Mouse (Mus musculus): ENCODE results near the gene Lrrc2. TPM values are rescaled to one million over a fixed set of nuclear protein-coding genes. Genes with fewer than 3 reads are reported as not detected.

Lrrc2 gene
- polyA plus RNA-seq, 1 experiment: not detected

- H3K27ac ChIP-seq (ENCODE audit: insufficient read depth, low read depth, low read length): no peak overlapping the region
- TF ChIP-seq POLR2A (IDR thresholded peaks at IDR 0.05; ENCODE audit: insufficient read depth, low read depth, low read length) (no peak), CTCF (IDR thresholded peaks at IDR 0.05; ENCODE audit: insufficient read depth, low read depth, low read length) (no peak)
- H3K4me3 ChIP-seq (ENCODE audit: insufficient read depth, low read depth, low read length): no peak overlapping the region
- no peaks in the 10 kb centered on the region for H3K4me1 ChIP-seq (ENCODE audit: control insufficient read depth, insufficient read depth, low read length)
- 57% methylated on average over 4 of the region's 4 CpGs for WGBS
These were observed 37.8 kb downstream of the Lrrc2 start for GRCm38 (mm10) chr9:110989141-110989540.

GRCm38 (mm10) chr9:110989543-110989942 is 38.2 kb downstream of the Lrrc2 start:
- no peak overlapping the region for H3K27ac ChIP-seq (ENCODE audit: insufficient read depth, low read depth, low read length)
- no peak for TF ChIP-seq CTCF (IDR thresholded peaks at IDR 0.05; ENCODE audit: insufficient read depth, low read depth, low read length)
- TF ChIP-seq POLR2A (IDR thresholded peaks at IDR 0.05; ENCODE audit: insufficient read depth, low read depth, low read length): no peak
- no peak overlapping the region for H3K4me3 ChIP-seq (ENCODE audit: insufficient read depth, low read depth, low read length)
- 98% methylated on average over 2 of the region's 2 CpGs for WGBS
- no peaks in the 10 kb centered on the region for H3K4me1 ChIP-seq (ENCODE audit: control insufficient read depth, insufficient read depth, low read length)

GRCm38 (mm10) chr9:110990204-110990603 is 38.9 kb downstream of the Lrrc2 start, which contains the start of gene Rtp3:
Rtp3 (minus strand) TSS chr9:110990583.
- TF ChIP-seq POLR2A (IDR thresholded peaks at IDR 0.05; ENCODE audit: insufficient read depth, low read depth, low read length): no peak
- TF ChIP-seq CTCF (IDR thresholded peaks at IDR 0.05; ENCODE audit: insufficient read depth, low read depth, low read length): no peak
- no peaks in the 10 kb centered on the region for H3K4me1 ChIP-seq (ENCODE audit: control insufficient read depth, insufficient read depth, low read length)
- no peak within 1 kb of the TSS for H3K4me3 ChIP-seq (ENCODE audit: insufficient read depth, low read depth, low read length)
- no peak within 1 kb of the TSS for H3K27ac ChIP-seq (ENCODE audit: insufficient read depth, low read depth, low read length)
- 68% methylated on average over 6 of the region's 6 CpGs for WGBS

- Histone ChIP-seq H3K4me1 (ENCODE audit: control insufficient read depth, insufficient read depth, low read length) (no peaks in the 10 kb centered on the region), H3K27ac (ENCODE audit: insufficient read depth, low read depth, low read length) (no peak overlapping the region), H3K4me3 (ENCODE audit: insufficient read depth, low read depth, low read length) (no peak overlapping the region)
- 67% methylated on average over 3 of the region's 3 CpGs for WGBS
- TF ChIP-seq CTCF (IDR thresholded peaks at IDR 0.05; ENCODE audit: insufficient read depth, low read depth, low read length) (no peak), POLR2A (IDR thresholded peaks at IDR 0.05; ENCODE audit: insufficient read depth, low read depth, low read length) (no peak)
These were observed 42.0 kb downstream of the Lrrc2 start for GRCm38 (mm10) chr9:110993281-110993709.

- 9% methylated on average over 13 of the region's 13 CpGs for WGBS
- no peak overlapping the region for H3K27ac ChIP-seq (ENCODE audit: insufficient read depth, low read depth, low read length)
- peak overlapping the region; percentile 54 for H3K4me3 ChIP-seq (ENCODE audit: insufficient read depth, low read depth, low read length)
- H3K4me1 ChIP-seq (ENCODE audit: control insufficient read depth, insufficient read depth, low read length): no peaks in the 10 kb centered on the region
- peak; percentile 29; the same call in 1 of the 2 replicates for TF ChIP-seq POLR2A (IDR thresholded peaks at IDR 0.05; ENCODE audit: insufficient read depth, low read depth, low read length)
- TF ChIP-seq CTCF (IDR thresholded peaks at IDR 0.05; ENCODE audit: insufficient read depth, low read depth, low read length): no peak
These were observed 43.4 kb downstream of the Lrrc2 start for GRCm38 (mm10) chr9:110994716-110995172.

GRCm38 (mm10) chr9:110997245-110997644 is 45.9 kb downstream of the Lrrc2 start:
- no peaks in the 10 kb centered on the region for H3K4me1 ChIP-seq (ENCODE audit: control insufficient read depth, insufficient read depth, low read length)
- TF ChIP-seq POLR2A (IDR thresholded peaks at IDR 0.05; ENCODE audit: insufficient read depth, low read depth, low read length): no peak
- TF ChIP-seq CTCF (IDR thresholded peaks at IDR 0.05; ENCODE audit: insufficient read depth, low read depth, low read length): peak; percentile 88
- WGBS: 6% methylated on average over 5 of the region's 5 CpGs

GRCm38 (mm10) chr9:110999056-110999455 is 47.7 kb downstream of the Lrrc2 start:
- no peak for TF ChIP-seq POLR2A (IDR thresholded peaks at IDR 0.05; ENCODE audit: insufficient read depth, low read depth, low read length)
- 95% methylated on average over 2 of the region's 2 CpGs for WGBS
- H3K27ac ChIP-seq (ENCODE audit: insufficient read depth, low read depth, low read length): no peak overlapping the region
- no peak overlapping the region for H3K4me3 ChIP-seq (ENCODE audit: insufficient read depth, low read depth, low read length)
- no peaks in the 10 kb centered on the region for H3K4me1 ChIP-seq (ENCODE audit: control insufficient read depth, insufficient read depth, low read length)

More at GRCm38 (mm10) chr9:110997245-110997644, 45.9 kb downstream of the Lrrc2 start:
- no peak overlapping the region for H3K27ac ChIP-seq (ENCODE audit: insufficient read depth, low read depth, low read length)
- H3K4me3 ChIP-seq (ENCODE audit: insufficient read depth, low read depth, low read length): no peak overlapping the region

GRCm38 (mm10) chr9:110999856-111000255 is 48.5 kb downstream of the Lrrc2 start:
- Histone ChIP-seq H3K4me1 (ENCODE audit: control insufficient read depth, insufficient read depth, low read length) (no peaks in the 10 kb centered on the region), H3K4me3 (ENCODE audit: insufficient read depth, low read depth, low read length) (no peak overlapping the region), H3K27ac (ENCODE audit: insufficient read depth, low read depth, low read length) (no peak overlapping the region)
- 82% methylated on average over 10 of the region's 10 CpGs for WGBS
- no peak for TF ChIP-seq POLR2A (IDR thresholded peaks at IDR 0.05; ENCODE audit: insufficient read depth, low read depth, low read length)
- TF ChIP-seq CTCF (IDR thresholded peaks at IDR 0.05; ENCODE audit: insufficient read depth, low read depth, low read length): no peak

GRCm38 (mm10) chr9:111001621-111002020 is 50.3 kb downstream of the Lrrc2 start:
- Histone ChIP-seq H3K4me1 (ENCODE audit: control insufficient read depth, insufficient read depth, low read length) (no peaks in the 10 kb centered on the region), H3K27ac (ENCODE audit: insufficient read depth, low read depth, low read length) (no peak overlapping the region), H3K4me3 (ENCODE audit: insufficient read depth, low read depth, low read length) (no peak overlapping the region)
- no peak for TF ChIP-seq CTCF (IDR thresholded peaks at IDR 0.05; ENCODE audit: insufficient read depth, low read depth, low read length)
- no peak for TF ChIP-seq POLR2A (IDR thresholded peaks at IDR 0.05; ENCODE audit: insufficient read depth, low read depth, low read length)
- 88% methylated on average over 12 of the region's 12 CpGs for WGBS

GRCm38 (mm10) chr9:111003279-111003678 is 51.9 kb downstream of the Lrrc2 start:
- no peak overlapping the region for H3K27ac ChIP-seq (ENCODE audit: insufficient read depth, low read depth, low read length)
- 87% methylated on average over 9 of the region's 9 CpGs for WGBS
- TF ChIP-seq POLR2A (IDR thresholded peaks at IDR 0.05; ENCODE audit: insufficient read depth, low read depth, low read length): no peak
- TF ChIP-seq CTCF (IDR thresholded peaks at IDR 0.05; ENCODE audit: insufficient read depth, low read depth, low read length): no peak
- no peaks in the 10 kb centered on the region for H3K4me1 ChIP-seq (ENCODE audit: control insufficient read depth, insufficient read depth, low read length)
- H3K4me3 ChIP-seq (ENCODE audit: insufficient read depth, low read depth, low read length): no peak overlapping the region
